Mouse (Mus musculus) embryo, embryonic 11 days (tissue): ENCODE measurements around the gene 3110082J24Rik.
A peak's percentile ranks its signal among the peaks of the same experiment; 100 is the strongest.

Experiments used
- DNase-seq: peaks from one replicate; pipeline ENCODE4 v3.0.0-alpha.2; 2015

3110082J24Rik gene

DNA sequence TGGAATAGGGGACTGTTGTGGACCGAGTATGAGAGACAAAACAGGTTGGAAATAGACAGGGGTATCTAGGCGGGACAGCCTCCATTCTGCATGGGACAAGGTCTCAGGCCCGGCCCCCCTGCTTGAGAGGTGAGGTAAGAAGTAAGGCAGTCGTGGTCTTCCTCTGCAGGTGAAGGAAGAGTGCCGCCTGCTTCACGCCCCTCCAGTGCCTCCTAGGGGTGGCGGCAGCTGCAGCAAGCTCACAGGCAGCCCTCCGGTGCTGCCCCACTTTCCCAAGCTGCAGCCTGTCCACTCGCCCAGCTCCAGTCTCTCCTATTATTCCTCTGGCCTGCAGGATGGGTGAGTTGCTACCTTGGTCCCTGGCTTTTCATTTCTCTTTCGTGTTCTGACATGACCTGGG, 9.8 kb upstream of the 3110082J24Rik start:
- DNase-seq: peak; percentile 35

DNA sequence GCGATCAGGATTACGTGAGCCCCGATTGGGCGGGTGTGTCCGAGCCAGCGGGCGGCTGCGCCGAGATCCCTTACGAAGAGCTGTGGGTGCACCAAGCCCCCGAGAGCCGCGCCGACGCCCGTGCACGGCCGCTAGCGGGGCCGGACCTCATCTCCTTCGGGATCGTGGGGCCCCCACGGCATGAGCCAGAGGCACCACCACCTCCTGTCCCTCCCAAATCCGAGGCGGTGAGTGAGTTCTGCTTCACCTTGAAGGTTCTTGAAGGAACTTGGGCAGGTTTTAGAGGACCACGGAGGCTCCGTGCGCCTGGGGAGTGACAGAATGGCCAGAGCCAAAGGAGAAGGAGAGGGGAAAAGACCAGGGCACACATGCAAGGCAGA, 8.9 kb upstream of the 3110082J24Rik start:
- no peak for DNase-seq

DNA sequence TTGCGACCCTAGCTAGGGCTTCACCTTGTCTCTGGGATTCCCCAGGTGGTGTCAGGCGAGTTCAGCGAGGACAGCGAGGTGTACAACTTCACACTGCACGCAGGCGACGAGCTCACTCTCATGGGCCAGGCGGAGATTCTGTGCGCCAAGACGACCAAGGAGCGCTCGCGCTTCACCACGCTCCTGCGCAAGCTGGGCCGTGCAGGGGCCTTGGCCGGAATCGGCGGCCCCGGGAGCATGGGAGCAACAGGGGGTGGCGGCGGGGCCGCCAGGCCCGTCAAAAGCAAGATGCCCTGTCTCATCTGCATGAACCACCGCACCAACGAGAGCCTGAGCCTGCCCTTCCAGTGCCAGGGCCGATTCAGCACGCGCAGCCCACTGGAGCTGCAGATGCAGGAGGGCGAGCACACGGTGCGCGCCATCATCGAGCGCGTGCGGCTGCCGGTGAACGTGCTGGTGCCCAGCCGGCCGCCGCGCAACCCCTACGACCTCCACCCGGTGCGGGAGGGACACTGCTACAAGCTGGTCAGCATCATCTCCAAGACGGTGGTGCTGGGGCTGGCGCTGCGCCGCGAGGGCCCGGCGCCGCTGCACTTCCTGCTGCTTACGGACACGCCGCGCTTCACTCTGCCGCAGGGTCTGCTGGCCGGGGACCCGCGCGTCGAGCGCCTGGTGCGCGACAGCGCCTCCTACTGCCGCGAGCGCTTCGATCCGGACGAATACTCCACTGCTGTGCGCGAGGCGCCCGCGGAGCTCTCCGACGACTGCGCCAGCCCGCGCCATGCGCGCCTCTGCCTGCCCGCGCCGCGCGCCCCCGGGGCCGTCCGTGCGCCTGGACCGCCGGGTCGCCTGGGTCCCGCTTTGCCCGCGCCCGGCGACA, 8.2 kb upstream of the 3110082J24Rik start:
- DNase-seq: peak; percentile 93

DNA sequence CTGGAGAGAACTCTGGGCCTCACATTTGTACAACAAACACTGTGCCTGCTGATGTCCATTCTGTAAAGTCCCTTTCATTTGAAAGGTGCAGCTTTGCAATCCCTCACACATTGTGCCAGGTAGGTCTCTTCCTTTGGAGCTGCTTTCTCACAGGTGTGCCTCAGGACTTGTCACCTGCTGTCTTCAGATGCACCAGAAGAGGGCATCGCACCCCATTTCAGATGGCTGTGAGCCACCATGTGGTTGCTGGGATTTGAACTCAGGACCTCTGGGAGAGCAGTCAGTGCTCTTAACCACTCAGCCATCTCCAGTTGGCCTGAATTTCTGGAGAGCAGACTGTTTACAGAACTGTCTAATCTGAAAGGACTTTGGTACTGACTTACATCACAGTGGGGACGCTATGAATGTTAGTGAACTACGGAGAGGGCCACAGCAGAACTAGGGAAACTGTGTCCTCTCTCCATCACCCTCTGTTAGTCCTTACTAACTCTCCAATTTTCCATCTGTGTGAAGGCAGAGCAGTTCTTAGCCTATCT, 6.7 kb upstream of the 3110082J24Rik start:
- DNase-seq: no peak

DNA sequence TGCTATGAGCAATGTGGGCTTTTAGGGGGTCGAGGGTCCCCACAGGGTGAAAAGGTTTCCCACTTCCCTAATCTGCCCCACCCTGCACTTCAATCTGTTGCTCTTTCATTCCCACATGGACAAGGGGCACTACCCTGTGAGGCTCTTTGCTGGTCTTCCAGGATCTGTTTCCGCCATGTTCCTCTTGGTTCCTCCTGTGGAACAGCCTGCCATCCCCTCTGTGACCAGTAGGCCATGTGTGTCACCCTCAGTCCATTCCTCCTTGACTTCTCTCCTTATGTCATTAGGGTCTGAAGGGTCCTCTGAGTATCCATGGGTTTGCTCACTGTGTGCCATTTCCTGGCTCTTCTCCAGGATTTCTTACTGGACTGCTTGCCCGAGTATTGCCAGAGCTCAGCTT, 5.9 kb upstream of the 3110082J24Rik start:
- no peak for DNase-seq

DNA sequence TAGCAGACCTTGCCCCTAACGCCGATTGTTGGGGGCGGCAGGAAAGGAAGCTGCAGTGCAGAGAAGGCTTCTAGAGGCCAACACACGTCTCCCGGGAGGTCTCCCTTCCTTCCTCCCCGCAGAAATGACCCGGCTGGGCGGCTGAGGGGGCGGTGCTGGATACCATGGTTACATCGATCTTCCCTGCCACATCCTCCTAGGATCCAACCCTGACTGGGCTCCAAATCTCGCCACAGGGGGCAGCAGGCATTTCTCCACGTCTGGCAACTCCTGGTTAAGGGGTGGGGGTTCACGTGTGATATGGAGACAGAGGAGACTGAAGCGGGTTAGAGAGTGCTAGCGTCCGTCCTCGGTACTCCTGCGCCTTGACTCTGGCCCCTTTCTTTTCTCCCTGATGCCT, 5.2 kb upstream of the 3110082J24Rik start:
- DNase-seq: peak; percentile 86

DNA sequence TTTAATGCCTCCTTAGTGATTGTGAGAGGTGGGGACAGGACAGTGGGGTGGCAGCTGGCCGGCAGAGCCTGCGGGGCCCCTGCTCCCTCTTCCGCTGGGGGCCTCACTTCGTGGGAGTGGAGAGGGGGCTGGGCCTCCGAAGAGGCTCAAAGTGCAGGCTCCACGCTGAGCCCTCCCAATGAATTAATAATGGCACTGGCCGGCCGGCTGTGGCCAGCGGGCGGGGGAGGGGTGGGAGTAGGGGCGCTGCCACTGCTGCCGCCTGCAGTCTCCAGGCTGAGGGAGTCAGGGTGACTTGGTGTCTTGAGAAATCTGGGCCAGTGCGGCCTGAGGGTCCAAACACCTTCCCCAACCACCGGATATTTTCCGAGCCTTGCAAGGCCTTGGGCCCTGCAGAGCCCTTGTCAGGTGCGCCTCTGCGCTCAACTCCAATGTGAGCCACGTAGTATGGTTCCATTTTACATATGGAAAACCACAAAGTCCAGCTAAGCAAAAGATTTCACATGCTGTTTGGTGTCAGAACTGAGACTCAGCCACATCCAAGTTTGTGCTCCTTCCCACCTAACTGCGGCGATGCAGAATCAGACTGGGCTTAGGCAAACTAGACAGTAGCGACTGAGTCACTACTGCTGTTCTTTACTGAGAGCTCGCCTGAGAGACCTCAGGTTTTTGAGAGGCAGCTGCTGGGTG, 4.6 kb upstream of the 3110082J24Rik start:
- DNase-seq: peak; percentile 74

DNA sequence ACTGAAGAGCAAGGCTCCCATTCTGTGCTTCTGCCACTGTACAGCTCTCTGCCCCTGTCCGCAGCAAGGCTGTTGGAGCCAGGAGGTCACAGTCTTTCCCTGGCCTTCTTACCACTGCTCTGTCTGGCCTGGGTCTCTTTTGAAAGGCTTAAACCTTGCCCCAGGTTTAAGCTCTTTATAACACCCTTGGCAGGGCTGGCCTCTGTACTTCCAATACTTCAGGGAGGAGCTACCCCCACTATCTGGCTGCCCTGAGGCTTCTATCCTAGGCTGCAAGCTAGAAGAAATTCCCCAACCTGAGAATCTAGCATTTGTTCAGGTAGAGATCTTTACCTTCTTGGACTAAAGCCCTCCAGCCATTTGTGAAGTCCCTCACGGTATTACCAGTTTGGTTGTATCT, 4.0 kb upstream of the 3110082J24Rik start:
- no peak for DNase-seq

DNA sequence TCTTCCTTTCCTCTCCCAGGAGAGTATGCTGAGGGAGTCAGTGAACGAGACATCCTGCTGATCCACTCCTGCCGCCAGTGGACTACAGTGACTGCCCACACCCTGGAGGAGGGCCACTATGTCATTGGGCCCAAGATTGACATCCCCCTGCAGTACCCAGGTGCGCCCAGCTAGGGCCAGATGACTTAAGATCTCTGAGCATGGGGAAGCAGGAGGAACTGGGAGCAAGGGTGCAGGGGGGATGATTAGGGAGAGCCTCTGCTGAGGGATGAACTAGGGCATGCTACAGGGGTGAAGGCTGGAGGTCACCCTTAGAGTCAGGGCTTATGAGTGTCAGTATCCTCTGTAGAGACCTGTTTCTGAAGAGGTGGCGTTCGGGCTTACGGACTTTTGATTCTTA, 2.3 kb upstream of the 3110082J24Rik start:
- no peak for DNase-seq

DNA sequence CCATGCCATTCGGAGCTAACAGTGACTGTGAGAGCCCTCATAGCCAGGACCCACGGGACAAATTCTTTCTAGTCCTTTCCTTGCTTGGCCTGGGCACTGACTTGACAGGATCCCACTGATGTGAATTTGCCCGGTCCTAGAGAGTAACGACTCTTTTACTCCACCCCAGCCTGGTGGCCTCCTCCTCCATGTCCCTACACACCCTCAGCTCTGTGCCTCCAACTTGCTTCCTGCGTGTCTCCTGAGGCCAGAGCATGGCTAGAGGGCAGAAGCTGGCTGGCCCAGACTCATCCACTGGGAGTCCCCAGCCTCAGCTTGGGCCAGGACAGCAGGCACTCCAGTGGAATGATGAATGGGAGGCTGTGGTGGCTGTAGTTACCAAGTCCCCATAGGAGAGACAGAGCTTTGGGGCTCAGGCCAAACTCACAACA, 1.7 kb upstream of the 3110082J24Rik start:
- peak; percentile 44 for DNase-seq

DNA sequence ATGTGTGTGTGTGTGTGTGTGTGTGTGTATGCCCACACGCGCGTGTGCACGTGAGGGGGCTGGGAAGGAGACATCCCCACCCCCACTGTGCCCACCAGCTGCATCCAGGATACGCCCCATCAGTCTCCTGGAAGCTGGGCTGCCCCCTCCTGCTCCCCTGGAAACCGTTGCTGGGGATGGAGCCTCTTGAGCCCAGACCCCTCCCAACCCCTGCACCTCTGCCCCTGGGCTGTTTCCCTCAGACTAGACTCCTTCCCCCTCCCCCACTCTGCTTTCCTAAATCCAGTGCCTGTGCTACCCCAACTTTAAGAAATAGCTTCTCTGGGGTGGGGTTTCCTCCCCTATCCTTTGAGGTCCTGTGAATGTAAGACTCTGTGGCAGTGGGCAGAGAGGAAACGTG, 1.3 kb upstream of the 3110082J24Rik start:
- DNase-seq: peak; percentile 80

DNA sequence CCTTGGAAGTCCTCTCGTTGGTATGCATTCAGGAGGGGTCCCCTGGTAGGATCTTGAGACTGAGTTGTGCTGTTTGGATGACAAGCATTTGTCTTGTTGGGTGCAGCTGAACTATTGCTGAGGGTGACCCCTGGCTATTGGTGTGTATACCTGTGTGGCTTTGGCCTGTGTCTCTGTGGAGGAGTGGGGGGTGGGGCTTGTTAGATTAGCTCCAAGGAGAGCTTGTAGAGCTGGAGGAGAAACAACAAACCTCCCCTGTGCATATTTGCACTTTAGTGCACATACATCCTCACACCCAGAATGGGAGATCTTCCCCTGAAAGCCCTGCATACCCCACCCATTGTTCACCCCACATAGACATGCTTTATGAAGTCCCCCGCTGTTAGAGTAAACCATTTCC, 870 bp upstream of the 3110082J24Rik start:
- no peak for DNase-seq

DNA sequence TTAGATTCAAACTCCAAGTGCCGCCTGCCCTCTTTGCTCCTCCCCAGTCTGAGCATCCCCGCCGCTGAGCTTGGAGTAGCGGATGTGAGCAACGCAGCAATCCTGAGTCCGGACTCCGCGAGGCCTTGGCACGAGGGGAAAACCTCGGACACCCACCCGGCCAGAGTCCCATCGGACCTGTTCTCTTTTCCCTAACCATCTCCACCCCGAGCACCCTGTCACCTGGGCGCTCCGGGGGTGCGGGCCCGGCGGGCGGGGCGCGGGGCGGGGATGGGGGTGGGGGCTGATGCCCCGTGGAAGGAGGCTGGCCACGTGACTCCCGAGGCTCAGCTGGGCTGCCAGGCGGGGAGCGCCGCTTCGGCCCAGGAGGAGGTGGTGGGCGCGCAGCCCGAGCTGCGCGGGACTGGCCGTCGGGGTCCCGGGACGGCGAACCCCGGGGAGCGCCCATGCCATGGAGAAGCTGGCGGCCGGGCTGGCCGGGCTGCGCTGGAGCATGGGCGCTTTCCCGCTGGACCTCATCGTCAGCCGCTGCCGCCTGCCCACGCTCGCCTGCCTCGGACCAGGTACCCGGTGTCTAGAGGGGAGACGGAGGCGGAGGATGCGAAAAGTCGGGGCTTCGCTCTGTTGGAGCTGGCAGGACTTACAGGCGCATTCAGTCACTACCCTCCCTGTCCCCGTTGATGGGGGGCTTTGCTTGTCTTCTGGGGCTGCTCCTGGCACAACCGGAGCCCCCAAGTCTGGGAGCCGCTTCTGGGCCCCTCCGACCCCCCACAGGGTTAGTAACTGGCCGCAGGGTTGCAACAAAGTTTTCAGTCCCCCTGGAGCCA, 832 bp downstream of the 3110082J24Rik start, which contains the start of gene Garem2:
Garem2 (plus strand) TSS at position 321 of the 827 bp plus-strand sequence.
- DNase-seq: peak; percentile 73

DNA sequence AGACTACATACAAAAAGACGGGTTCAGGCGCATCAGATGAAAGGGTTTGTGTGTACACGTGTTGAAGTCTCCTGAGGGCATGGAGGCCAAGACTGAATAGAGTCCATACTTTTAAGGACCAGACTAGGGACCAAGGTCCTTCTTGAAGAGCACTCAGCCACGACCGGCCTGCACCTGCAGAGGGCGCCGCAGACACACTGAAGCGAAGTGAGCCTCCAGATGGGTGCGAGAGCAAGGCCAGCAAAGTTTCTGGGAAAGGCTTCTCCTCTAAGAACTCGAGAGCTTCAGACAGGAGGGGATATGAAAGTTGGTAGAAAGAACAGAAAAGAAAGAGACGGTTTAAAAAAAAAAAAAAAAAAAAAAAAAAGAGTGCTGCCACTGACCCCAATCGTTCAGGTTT, 1.5 kb downstream of the 3110082J24Rik start:
- peak; percentile 84 for DNase-seq

DNA sequence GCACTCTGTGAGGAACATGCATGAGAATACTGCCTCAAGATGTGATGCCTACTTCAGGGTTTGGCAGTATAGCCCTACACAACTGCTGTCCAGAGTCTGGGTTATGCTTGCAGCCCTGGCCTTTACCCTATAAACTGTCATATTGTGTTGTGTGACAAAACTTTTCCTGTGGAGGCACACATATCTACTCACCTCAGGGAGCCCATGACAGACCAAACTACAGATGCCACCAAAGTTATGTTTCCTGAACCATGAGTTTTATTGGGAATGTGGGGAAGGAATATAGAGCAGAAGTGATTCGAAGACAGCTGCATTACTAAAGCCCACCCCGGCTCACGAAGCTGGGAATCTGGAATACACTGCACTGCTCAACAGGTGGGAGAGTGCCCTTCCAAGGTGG, 2.5 kb downstream of the 3110082J24Rik start:
- DNase-seq: no peak

DNA sequence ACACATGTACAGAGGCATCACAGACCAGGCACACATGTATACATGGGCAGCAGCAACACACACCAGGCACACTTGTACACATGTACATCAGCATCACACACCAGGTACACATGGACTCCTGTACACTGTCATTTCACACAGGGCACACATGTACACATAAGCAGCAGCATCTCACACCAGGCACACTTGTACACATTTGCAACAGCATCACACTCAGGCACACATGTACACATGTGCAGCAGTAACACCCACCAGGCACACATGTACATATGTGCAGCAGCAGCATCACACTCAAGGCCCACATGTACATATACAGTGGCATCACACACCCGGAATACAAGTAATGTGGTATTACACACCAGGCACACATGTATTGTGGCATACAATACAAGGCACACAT, 7.6 kb downstream of the 3110082J24Rik start:
- DNase-seq: no peak

DNA sequence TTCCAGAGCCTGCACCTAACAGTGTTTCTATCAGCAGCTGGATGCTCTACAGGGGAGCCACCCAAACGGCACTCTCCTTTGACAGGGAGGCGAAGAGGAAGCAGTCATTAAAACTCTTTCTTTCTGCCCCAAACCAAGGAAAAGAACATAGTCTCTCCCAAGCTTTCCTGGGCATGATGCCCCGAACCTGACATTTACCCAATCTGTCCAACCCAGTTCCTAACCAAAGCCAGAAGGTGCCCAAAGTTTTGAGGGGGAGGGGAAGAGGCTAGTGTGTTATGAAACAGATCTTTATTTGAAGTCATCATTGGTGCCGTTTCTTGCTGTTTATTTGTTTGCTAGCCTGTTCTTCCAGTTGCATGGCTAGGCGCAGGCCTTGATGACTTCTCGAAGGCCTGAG, 10.2 kb downstream of the 3110082J24Rik start:
- DNase-seq: no peak

DNA sequence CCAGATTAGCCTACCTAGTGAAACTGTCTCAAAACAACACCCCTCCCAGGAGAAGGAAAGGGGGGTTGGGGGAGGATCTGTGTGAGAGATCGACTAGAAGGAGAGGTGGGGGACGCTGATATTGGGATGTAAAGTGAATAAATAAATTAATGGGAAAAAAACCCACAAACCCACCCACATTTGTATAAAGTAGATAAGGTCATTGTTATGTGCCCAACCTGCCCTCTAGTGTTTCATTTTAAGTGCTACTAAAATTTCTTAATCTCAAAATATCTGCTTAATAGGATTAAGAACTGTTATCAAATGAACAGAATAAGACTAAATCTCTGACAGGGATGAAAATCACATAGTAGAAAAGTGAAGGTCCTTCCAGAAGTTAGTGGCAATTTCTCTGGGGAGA, 11.5 kb downstream of the 3110082J24Rik start:
- no peak for DNase-seq

DNA sequence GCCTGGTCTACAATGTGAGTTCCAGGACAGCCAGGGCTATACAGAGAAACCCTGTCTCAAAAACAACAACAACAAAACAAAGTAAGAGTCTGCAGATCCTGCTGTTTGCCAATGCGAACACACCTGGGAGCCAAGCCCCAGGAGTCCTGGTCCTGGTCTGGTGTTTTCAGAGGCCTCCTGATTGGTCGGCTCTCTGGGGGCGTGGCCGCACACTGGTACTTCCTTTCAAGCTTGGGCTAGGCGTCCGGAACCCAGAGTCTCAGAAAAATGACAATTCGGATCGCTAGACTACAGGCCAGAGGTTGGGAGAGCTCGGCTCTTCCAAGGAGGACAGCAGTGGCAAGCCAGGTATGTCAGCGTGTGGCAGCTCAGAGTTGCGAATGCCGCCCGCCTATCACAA, 13.2 kb downstream of the 3110082J24Rik start:
- DNase-seq: no peak

DNA sequence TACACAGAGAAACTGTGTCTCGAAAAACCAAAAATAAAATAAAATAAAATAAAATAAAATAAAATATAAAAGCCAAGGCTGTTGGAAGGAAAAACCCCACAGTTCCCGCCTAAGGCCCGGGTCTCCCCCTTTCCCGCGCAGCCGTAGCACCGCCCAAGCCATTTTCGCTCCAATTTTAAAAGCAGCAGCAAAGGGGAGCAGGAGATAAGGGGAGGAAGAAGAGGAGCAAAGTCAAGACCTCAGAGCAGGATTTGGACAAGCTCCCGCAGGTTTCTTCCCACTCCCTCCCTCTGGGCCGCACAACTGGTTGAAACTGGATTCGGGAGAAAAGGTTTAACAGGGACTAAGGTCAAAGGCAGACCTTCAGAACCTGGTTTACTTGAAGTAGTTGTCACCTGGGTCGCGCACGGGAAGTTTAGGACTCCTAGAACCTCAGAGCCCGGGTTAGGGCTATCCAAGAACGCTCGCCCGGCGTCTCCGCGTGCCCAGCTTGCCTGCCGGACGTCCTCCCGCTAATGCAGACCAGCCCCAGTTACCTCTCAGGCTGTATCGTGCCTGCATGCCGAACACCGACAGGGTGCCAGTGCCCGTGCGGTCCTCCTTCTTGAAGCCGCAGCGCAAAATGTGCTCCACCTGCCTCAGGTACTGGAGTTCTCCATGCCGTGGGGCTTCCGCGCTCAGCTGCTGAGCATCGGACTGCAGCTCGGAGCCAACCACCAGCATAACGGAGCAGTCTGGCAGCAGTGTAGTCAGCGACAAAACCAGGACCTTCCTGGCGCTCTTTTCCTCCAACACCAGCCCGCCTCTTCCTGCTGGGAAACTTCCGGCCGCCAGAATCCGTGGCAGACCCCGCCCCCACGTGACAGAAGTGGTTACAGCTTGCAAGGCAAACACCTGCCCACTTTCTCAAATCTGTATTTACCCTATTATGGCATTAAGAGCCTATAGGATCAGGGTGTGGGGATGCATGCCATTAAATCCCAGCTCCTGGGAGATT, 32.8 kb downstream of the 3110082J24Rik start, which contains the start of gene Tyms:
Tyms (minus strand) TSS at position 793 of the 997 bp plus-strand sequence.
- DNase-seq: peak; percentile 93

DNA sequence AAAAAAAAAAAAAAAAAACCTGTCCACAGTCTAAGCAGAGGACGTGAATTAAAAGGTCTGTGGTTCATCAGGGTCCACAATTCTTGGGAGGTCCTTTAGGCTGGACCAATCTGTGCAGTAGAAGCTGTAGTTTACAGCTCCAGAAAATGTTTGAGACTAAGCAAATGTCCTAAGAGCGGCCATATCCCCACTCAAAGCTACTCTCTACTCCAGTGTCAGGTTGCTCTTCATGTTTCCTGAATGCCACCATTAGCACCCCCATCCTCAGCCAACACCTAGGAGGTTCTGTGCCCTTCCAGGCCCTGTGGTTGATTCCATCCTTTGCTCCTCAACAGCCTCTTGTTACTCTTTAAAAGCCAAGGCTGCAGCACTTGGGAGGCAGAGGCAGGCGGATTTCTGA, 33.5 kb downstream of the 3110082J24Rik start:
- no peak for DNase-seq

DNA sequence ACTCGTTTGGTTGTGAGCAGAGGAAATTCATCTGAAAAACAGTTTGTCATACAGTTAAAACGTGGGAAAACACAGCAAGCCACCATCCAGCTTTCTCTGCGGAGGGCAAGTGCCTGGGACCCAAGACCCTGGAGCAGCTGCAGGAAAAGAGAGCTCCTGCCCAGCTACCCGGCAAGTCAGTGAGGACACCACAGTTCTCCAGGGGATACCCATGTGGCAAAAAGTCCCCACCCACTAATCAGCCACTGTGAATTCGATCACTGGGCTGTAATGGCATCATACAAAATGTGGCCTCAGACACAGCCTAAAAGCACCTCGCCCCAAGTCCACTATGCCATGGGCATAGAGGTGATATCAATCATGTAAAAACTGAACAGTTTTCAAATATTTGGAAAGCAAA, 34.2 kb downstream of the 3110082J24Rik start:
- no peak for DNase-seq
